Mouse (Mus musculus) left cerebral cortex, postnatal 25 days (tissue): Measurements from ENCODE around the gene Mif. TPM values are rescaled to one million over a fixed set of nuclear protein-coding genes. Genes with fewer than 3 reads are reported as not detected.
"Not testable (repeated sequence)": the region's sequence is repeated elsewhere in the genome, so short reads cannot be mapped to it uniquely, and the experiment has no call there.

Experiments used
- DNase-seq, 2 experiments: peaks; one replicate each; pipeline ENCODE4 v3.0.0; 2022; ENCODE audit warnings: low spot score in 2 of 2, mixed read lengths in 1 of 2
- intact Hi-C: fragments of 180-260 bp; cut with DNase I; formaldehyde crosslinking; loops from one replicate; pipeline ENCODE4 v1.15.1; 2025
- total RNA-seq, 2 experiments: library from RNA; stranded (reverse); gene quantifications; 2 replicates each; pipeline ENCODE4 v1.2.3; 2021

Gene Mif
- total RNA-seq, 2 experiments from 2014 or later: 522 to 530 TPM

- no peak for DNase-seq
- intact Hi-C loops: no loop called here
These were observed 11.7 kb downstream of the Mif start for GRCm38 (mm10) chr10:75848382-75848781.

GRCm38 (mm10) chr10:75845306-75845930 is 14.6 kb downstream of the Mif start:
- no peak for DNase-seq
- intact Hi-C loops: no loop called here

- intact Hi-C loops: no loop called here
- DNase-seq: no peak
These were observed 15.2 kb downstream of the Mif start for GRCm38 (mm10) chr10:75844800-75845199.

GRCm38 (mm10) chr10:75843898-75844297 is 16.1 kb downstream of the Mif start:
- DNase-seq, intact Hi-C loops: not testable (repeated sequence)

- intact Hi-C loops: no loop called here
- no peak for DNase-seq
These were observed 20.9 kb downstream of the Mif start for GRCm38 (mm10) chr10:75839092-75839491.

GRCm38 (mm10) chr10:75837248-75837759 is 22.7 kb downstream of the Mif start, which contains the start of gene Gstt2:
TSS of gene Gstt2 (minus strand) at chr10:75837424.
- peak; percentile 95 to 96 for DNase-seq
- intact Hi-C loops: loop anchor here (2.0 kb wide), 1 partner anchor 73 kb away; the partner anchor contains the start of gene Cabin1

- DNase-seq: no peak
- intact Hi-C loops: loop anchor here (2.0 kb wide), 1 partner anchor 71 kb away; the partner anchor contains the start of gene Cabin1
These were observed 24.1 kb downstream of the Mif start for GRCm38 (mm10) chr10:75835761-75836531.

- intact Hi-C loops: no loop called here
These were observed 24.7 kb downstream of the Mif start for GRCm38 (mm10) chr10:75835307-75835706.

GRCm38 (mm10) chr10:75834721-75835120 is 25.3 kb downstream of the Mif start:
- no peak for DNase-seq
- intact Hi-C loops: loop anchor here (5.0 kb wide), 1 partner anchor 52 kb away; the partner anchor contains the start of genes Gm20441 and Gstt3

More at GRCm38 (mm10) chr10:75835307-75835706, 24.7 kb downstream of the Mif start:
- DNase-seq: peak in 1 of 2 experiments; percentile 53

GRCm38 (mm10) chr10:75834250-75834649 is 25.8 kb downstream of the Mif start:
- intact Hi-C loops: loop anchor here (5.0 kb wide), 1 partner anchor 52 kb away; the partner anchor contains the start of genes Gm20441 and Gstt3
- DNase-seq: no peak

GRCm38 (mm10) chr10:75833456-75834080 is 26.5 kb downstream of the Mif start:
- no peak for DNase-seq
- intact Hi-C loops: loop anchor here (5.0 kb wide), 1 partner anchor 51 kb away; the partner anchor contains the start of genes Gm20441 and Gstt3

GRCm38 (mm10) chr10:75832272-75832895 is 27.7 kb downstream of the Mif start:
- DNase-seq: peak in 1 of 2 experiments; percentile 70

GRCm38 (mm10) chr10:75830275-75830670 is 29.8 kb downstream of the Mif start:
- intact Hi-C loops: loop anchor here (5.0 kb wide), 1 partner anchor 48 kb away; the partner anchor contains the start of genes Gm20441 and Gstt3
- no peak for DNase-seq

More at GRCm38 (mm10) chr10:75832272-75832895, 27.7 kb downstream of the Mif start:
- intact Hi-C loops: loop anchor here (1.0 to 5.0 kb wide), 2 partner anchors 50 to 88 kb away; partner anchors contain the start of genes Gm20441 and Gstt3

GRCm38 (mm10) chr10:75829529-75830274 is 30.3 kb downstream of the Mif start:
- DNase-seq: no peak
- intact Hi-C loops: loop anchor here (5.0 kb wide), 1 partner anchor 47 kb away; the partner anchor contains the start of genes Gm20441 and Gstt3

GRCm38 (mm10) chr10:75828500-75828931 is 31.5 kb downstream of the Mif start:
- DNase-seq: peak; percentile 17 to 59
- intact Hi-C loops: no loop called here

- DNase-seq: no peak
- intact Hi-C loops: no loop called here
These were observed 32.2 kb downstream of the Mif start for GRCm38 (mm10) chr10:75827668-75828360.

GRCm38 (mm10) chr10:75824530-75824929 is 35.5 kb downstream of the Mif start:
- intact Hi-C loops: no loop called here

GRCm38 (mm10) chr10:75823782-75824181 is 36.3 kb downstream of the Mif start:
- DNase-seq: no peak
- intact Hi-C loops: no loop called here

More at GRCm38 (mm10) chr10:75824530-75824929, 35.5 kb downstream of the Mif start:
- no peak for DNase-seq
